Mouse (Mus musculus): ENCODE data around the gene Rtbdn.

Gene Rtbdn

DNA sequence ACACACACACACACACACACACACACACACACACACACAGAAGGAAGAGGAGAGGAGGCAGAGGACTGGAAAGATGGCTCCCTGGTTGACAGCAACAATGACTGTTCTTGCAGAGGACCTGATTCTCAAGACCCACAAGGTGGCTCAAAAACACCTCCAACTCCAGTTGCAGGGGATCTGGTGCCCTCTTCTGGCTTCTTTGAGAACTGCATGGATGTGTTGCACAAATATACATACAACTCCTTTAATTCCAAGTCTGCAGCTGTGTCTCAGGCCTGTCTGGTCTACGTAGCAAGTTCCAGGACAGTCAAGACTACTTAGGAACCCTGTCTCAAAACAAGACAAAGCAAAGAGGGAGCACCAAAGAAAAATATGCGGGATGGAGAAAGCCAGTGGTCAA lies 10.0 kb downstream of the Rtbdn start:
- in situ Hi-C loops (cut with MboI, MseI), result no loop called here

DNA sequence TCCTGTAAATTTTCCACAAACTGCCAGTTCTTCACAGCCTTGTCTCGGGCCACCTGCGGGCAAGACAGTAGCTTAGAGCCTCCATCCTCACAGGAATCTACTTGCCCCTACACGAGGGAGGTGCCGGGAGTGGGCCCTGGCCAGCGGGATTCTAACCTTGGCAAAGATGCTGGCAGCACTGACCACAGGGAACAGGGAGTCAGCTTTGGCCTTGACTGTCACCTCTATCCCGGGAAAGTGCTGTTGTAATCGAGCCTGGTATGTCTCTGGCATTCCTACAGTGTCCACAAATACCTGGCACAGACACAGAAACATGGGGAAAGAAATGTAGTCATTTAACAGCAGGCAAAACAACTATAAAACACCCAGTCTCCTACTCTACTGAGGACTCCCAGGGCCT lies 13.0 kb downstream of the Rtbdn start:
- in situ Hi-C loops (cut with MboI, MseI), result no loop called here

DNA sequence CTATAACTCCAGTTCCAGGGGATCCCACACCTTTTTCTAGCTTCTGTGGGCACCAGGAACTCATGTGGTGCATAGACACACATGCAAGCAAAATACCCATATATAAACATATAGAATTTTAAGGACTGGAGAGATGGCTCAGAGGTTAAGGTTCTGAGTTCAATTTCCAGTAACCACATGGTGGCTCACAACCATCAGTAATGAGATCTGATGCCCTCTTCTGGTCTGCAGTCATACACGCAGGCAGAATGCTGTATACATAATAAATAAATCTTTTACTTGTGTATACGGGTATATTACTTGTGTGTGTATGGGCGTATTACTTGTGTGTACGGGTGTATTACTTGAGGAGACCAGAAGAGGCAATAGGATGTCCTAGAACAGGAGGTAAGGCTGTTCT lies 17.2 kb downstream of the Rtbdn start:
- in situ Hi-C loops (cut with MboI, MseI), result no loop called here

DNA sequence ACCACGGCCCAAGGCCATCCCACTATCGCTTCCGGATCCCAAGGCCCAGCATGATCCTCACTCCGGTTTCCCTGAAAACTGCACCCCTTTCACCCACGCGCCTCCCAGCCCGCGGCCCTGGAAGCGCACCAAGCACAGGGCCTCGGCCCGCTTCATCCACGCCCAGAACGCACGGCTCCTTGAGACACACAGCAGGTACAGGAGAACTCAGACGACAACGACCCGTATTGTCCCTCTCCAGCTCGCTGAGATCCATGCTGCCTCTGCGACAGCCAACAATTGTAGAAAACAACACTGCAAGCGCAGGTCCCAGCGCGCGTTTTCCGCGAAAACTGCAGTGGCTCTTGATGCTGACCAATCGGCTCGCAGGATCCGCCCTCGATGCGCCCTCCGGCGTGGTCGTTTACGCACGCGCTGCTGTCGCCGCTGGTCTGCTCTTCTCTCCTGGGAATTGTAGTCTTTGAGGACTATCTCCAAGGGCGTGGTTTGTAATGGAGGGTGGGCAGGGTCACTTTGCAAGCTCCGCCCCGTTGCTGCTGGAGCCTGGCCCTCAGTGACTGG lies 19.0 kb downstream of the Rtbdn start:
- in situ Hi-C loops (cut with MboI, MseI), result no loop called here

DNA sequence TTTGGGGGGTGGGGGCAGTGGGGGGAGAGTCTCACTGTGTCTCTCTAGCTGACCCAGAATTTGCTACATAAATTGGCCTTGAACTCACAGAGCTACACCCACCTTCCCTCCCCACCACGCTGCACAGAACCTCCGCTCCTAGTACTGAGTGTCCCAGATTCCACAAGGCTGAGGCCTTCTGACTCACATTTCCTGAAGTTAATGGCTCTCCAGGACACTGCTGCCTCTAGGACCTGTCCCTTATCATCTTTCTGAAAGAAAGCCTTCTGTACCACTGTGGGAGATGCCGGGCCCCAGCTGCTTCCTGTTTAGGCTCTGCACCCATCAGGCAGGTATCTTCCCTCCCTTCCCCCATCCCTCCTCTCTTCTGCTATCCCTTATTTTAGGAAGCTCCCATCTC lies 19.8 kb downstream of the Rtbdn start:
- in situ Hi-C loops (cut with MboI, MseI), result no loop called here

DNA sequence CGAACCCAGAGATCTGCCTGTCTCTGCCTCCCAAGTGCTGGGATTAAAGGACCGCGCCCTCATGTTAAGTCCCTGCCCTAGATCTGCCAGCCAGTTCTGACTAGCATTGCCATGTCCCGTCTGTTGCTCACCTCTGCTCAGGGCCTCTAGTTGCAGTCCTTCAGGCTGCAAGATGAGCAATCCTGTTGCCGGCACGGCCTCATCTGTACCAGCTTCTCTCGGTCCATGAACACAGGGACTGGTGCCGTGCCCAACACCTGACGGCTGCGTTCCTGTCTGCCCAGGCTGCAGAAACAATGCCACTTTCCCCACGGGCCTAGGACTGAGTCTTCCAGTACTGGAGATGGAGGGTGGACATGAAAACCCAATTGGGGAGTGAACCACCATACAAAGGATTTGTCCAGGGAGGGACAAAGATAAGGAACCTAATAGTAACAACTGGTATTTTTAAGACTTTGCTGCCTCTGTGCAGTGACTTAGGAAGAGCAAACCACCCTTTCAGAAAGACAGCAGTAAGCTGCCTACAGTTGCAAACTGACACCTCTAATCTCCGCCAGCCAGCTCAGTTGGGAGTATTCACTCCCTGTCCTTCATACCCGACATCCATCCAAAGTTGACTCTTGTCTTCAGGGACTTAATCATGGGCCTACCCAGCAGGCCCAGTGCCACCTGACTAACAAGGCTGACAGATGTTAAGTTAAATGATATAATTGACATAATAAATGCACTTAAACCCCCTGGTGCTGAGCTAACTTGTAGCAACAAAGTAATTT lies 20.9 kb downstream of the Rtbdn start:
- in situ Hi-C loops (cut with MboI, MseI), result no loop called here

DNA sequence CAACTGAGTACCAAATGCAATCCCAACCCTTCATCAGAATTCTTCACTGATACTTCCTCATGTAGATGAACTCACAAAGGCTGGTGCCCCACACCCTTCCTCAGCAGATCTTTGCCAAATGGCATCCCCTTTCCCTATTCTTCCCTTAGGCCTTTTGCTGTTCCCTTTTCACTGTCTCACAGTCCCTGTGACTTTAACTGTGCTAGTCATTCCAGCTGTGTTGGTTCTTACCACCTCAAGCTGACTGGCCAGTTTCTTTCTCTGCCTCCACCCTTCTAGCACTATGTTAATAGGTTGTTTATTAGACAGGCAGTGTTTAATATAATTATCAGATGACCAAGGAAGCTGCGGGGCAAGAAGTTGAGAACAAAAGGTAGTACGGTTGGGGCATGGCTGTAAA lies 21.9 kb downstream of the Rtbdn start:
- in situ Hi-C loops (cut with MboI, MseI), result no loop called here

DNA sequence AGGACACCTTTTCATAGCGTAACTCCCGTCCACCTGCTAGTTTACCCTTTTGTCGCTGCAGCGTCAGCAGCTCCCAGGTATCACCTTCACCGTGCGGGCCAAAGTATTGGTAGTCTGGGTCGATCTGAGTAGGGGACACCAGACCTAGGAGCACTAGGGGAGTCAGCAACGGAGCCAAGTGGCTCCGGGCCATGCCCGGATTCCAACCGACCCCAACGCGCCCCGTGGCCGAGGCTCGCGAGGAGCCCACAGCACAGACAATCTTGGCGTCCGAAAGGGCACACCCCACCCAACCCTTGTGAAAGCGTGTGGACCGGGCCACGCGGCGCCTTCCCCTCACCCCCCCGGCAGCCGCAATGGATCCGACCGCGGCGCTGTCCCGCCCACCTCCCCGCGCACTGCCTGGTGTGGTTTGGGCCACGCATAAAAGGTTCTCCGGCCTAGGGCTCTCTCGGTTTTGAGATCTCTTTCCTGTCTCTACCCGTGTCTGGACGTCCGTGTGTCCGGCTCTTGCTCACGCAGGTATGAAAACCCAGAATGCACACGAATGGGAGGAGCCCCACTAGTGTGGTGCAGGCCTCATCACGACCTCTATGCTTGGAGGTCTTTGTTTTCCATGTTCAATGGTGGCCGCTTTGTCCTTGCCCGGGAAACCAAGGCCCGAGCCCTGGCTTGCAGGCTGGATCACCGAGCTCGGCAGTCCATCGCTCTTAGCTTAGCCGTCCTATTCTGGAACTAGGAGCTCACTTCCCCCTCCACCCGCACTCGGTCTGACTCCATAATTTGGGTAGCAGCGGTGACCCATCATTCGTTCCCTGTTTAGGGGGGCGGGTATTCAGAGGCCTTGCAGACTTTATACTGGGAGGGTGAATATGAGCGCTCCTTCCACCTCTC lies 22.7 kb downstream of the Rtbdn start, which contains the start of the genes Gm49661, Prdx2 and Rnaseh2a:
Gm49661 (minus strand) TSS at position 193 of the 894 bp plus-strand sequence.
Prdx2 (plus strand) TSS at position 347 of the 894 bp plus-strand sequence.
Rnaseh2a (minus strand) TSS at position 527 of the 894 bp plus-strand sequence.
- in situ Hi-C loops (cut with MboI, MseI), result loop anchor here (5.0 kb wide), 1 partner anchor 108 kb away; no protein-coding TSS in a partner anchor

DNA sequence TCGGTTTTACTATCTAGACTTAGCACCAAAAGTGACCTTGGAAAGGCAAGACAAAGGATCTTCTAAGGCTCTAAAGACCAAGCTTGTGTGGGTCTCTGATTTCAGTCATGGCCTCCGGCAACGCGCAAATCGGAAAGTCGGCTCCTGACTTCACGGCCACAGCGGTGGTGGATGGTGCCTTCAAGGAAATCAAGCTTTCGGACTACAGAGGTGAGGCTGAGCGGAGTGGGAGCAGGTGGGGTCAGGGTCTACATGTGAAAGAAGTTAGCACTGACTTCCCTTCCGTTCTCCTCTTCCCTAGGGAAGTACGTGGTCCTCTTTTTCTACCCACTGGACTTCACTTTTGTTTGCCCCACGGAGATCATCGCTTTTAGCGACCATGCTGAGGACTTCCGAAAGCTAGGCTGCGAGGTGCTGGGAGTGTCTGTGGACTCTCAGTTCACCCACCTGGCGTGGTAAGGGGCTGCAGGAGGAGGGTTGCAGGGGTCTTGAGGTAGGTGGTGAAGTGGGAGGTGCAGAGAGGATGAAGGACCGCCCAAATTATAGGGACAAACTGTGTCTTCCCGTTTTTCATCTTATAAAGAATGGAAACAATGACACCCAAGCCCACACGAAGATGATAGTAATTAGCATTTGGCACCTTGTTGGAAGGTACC lies 23.5 kb downstream of the Rtbdn start:
- in situ Hi-C loops (cut with MboI, MseI), result loop anchor here (5.0 kb wide), 1 partner anchor 107 kb away; no protein-coding TSS in a partner anchor

DNA sequence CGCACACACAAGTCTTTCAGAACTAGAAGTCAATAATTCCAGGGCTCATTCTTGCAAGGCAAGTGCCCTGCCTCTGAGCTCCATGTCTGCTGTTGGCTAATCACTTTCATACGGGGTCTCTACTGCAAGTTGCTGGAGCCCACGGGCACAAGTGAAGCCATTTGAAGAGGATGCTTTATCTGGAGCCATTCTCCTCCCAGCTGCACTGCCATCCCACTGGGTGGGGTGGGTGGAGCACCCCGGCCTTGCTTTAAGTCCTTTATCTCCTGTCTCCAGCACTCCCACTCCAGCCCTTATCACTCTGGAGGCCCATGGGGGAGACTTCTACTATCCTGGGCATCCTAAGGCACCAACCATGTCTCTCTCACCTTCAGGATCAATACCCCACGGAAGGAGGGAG lies 24.1 kb downstream of the Rtbdn start:
- in situ Hi-C loops (cut with MboI, MseI), result loop anchor here (5.0 kb wide), 1 partner anchor 106 kb away; no protein-coding TSS in a partner anchor

DNA sequence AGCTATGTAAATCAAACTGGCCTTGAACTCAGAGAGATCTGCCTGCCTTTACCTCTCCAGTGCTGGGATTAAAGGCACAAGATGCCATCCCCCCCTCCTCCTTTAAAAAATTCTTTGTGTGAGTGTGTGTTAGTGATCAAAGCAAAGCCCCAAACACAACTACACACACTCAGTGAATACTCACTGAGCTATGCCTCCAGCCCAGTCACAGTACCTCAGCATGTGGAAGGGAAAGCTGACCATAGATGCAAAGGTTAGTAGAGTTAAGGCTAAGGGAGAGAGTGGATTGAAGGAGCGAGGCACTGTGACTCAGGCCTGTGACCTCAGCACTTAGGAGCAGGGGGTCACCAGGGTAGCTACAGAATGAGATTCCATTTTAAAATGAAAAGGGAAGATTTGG lies 26.3 kb downstream of the Rtbdn start:
- in situ Hi-C loops (cut with MboI, MseI), result loop anchor here (5.0 kb wide), 1 partner anchor 104 kb away; no protein-coding TSS in a partner anchor

DNA sequence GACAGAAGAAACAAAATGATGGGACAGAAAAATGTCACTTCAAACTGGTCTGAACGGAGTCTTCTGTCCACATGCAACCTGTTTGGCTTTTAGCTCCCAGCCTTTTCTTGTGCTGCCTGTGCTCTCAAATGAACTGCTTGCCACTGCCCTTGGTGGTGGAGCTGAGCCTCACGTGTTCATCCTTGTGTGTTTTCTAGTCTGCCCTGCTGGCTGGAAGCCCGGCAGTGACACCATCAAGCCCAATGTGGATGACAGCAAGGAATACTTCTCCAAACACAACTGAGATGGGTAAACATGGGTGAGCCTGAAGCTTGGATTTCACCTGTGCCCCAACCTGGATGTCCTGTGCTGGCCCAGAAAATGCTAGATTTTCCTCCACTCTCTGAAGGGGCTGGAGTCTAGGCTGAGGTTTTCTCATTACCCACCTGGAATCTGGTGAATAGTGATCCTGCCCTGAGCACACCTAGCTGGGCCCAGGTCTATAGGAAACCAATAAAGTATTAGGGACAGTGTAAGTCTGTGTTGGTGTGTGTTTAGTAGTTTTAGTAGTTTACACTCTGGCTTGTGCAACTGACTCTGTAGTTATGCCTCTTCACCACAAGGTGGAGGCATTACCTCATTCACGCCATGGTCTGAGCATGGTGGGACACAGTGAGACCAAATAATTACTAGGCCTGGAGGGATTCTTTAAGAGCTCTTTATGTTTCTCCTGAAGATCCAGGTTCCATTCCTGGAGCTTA lies 27.2 kb downstream of the Rtbdn start:
- in situ Hi-C loops (cut with MboI, MseI), result loop anchor here (5.0 kb wide), 1 partner anchor 103 kb away; no protein-coding TSS in a partner anchor

DNA sequence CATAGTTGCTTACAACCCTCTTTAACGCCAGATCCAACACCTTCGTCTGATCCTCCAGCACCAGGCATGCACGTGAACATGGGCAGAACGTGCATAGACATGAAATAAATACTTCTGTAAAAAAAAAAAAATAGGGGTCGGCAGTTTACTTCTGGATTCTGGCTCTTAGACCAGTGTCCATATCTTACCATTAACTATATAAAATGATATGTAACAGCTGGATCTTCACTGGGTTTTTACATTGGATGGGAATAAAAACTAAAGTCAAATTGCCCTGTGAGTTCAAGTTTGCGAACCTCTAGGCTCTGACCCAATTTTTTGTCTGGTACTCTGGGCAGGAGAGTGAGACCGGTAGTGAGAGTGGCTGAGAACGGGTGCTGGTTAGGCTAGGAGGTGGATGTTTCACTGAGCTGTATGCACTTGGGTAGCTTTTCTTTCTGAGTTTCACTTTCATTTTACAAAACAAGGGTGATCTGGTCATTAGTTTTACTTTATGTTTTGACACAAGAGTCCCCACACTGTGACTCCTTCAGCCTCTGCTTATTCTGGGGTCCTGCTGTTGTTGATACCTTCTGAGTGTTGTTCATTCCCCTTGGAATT lies 27.9 kb downstream of the Rtbdn start:
- in situ Hi-C loops (cut with MboI, MseI), result loop anchor here (5.0 kb wide), 2 partner anchors 103 to 312 kb away; partner anchors contain the start of gene Ier2

DNA sequence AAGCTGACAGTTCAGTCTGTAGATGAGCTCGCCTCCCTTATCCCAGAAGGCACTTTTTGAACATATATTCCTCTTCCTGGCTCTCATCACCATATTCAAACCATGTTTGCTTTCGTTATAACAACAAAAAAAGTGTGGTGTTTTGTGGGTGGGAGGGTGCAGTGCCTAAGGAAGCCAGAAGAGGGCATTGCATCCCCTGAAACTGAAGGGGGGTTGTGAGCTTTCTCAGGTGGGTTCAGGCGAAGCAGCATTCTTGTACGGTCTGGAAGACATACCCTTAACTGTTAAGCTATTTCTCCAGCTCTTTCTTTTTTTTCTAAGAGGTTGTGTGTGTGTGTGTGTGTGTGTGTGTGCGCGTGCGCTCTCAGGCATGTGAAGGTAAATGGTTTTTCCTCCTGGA lies 28.6 kb downstream of the Rtbdn start:
- in situ Hi-C loops (cut with MboI, MseI), result loop anchor here (5.0 kb wide), 1 partner anchor 313 kb away; the partner anchor contains the start of gene Ier2

DNA sequence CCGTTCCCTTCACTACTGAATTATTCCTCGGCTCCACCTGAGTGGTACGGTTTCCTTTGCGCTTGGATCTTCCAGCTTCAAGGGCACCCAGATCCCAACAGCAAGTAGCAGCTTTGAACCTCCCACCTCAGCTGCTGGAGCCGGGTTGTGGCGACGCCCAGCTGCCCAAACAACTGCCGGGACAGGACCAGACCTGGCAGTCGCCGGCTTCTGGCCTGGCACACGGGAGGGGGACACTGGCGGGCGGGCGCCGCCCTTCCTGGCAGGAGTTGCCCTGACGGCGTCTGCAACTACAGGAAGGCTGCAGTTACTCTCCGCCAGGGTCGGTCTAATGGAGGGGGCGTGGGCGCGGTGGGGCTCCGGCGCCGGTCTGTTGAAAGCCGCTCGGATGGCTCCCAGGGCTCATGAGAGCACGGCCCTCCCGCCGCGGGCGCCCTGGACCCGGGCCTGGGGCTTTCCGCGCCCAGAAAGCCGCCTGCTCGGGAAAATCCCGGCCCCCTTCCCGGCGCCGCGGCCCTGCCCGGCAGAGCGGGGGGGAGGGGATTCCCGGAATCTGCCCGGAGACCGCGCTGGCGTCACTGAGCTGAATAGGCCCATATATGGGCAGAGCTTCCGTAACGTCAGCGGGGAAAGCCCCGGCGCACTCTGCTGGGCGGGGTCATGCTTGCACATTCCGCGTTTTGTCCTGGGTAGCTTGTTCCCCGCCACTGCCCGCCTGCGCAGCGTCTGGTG lies 29.4 kb downstream of the Rtbdn start:
- in situ Hi-C loops (cut with MboI, MseI), result loop anchor here (5.0 kb wide), 1 partner anchor 314 kb away; the partner anchor contains the start of gene Ier2

DNA sequence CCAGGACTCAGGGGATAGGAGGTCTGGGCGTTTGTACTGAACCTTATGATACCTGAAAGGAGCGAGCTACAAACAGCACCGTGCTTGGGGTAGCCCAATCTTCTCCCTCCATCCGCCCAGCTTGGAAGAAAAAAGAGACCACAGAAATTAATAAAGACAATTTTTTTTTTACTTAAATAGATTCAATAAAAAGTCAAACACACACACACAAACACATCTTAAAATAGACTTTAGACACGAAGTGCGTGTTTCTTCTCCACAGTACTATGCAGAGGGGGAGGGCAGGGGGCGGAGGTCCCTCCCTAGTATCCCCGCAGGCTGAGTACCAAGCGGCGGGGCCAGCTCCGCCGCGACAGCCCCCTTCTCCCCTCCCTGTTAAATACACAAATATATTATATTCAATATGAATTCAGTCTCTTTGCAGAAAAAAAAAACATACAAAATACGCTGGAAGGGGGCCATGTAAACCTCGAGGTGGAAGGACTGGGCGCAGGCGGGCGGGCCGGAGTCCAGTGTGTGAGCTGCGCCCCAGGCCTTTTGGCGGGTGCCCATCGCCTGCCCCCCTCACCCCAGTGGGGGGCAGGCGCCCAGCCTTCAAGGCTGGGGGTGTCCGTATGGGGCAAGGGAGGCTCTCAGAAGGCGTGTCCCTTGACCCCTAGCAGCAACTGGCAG lies 30.1 kb downstream of the Rtbdn start:
- in situ Hi-C loops (cut with MboI, MseI), result loop anchor here (5.0 kb wide), 1 partner anchor 315 kb away; the partner anchor contains the start of gene Ier2

DNA sequence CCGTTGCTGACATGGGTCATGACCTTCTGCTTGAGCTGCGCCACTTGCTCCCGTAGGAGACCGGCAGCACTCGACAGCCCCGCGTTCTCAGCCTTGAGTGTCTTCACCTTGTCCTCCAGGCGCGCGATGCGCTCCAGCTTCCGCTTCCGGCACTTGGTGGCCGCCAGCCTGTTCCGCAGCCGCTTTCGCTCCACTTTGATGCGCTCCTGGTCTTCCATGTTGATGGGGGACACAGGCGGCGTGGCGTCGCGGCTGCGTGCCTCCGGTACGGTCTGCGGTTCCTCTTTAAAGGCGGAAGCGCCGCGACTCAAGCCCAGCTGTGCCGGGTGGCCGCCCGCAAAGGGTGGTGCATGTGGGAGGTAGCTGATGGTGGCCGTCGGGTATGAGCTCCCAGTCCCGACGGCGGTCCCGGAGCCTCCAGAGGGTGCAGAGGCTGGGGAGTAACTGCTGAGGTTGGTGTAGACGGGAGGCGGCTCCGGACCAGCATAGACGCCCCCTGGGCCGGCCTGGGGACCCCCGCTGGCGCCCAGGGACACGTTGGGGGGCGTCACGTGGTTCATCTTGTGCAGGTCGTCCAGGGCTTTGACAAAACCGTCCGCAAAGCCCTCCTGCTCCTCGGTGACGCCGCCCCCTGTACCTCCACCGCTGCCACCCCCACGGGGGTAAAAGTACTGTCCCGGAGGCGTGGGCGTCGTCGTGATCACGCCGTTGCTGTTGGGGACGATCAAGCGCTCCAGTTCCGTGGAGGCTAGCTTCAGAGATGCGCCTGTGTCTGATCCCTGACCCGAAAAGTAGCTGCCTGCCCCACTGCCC lies 30.9 kb downstream of the Rtbdn start:
- in situ Hi-C loops (cut with MboI, MseI), result loop anchor here (5.0 kb wide), 1 partner anchor 315 kb away; the partner anchor contains the start of gene Ier2

Measured in regulatory T cell (primary cell).